Mouse (Mus musculus) hindbrain, embryonic 12.5 days (tissue): ENCODE measurements around the gene Cln3. TPM values are rescaled to one million over a fixed set of nuclear protein-coding genes. Genes with fewer than 3 reads are reported as not detected.
A peak's percentile ranks its signal among the peaks of the same experiment; 100 is the strongest.

Experiments
- ATAC-seq: fragments of 200-750 bp; cut with Nextera tagmentation; 2 replicates; pipeline ENCODE4 v1.8.0; 2017; ENCODE audit warnings: moderate TSS enrichment; ENCODE audit not compliant: low FRiP score
- H3K27ac ChIP-seq: fragments of 300-500 bp; sonication (generic); 2 replicates; pipeline ENCODE4 v1.5.1; 2016; ENCODE audit warnings: mild to moderate bottlenecking
- H3K27me3 ChIP-seq: fragments of 300-500 bp; sonication (generic); 2 replicates; pipeline ENCODE4 v1.6.1; 2016; ENCODE audit warnings: mild to moderate bottlenecking
- H3K36me3 ChIP-seq: fragments of 300-500 bp; sonication (generic); 2 replicates; pipeline ENCODE4 v1.6.1; 2016; ENCODE audit warnings: mild to moderate bottlenecking
- H3K4me1 ChIP-seq: fragments of 300-500 bp; sonication (generic); 2 replicates; pipeline ENCODE4 v1.6.1; 2016
- H3K4me2 ChIP-seq: fragments of 300-500 bp; sonication (generic); replicated peaks from 2 replicates; pipeline ENCODE4 v1.6.1; 2016; ENCODE audit warnings: mild to moderate bottlenecking
- H3K4me3 ChIP-seq: fragments of 300-500 bp; sonication (generic); 2 replicates; pipeline ENCODE4 v1.5.1; 2016; ENCODE audit warnings: mild to moderate bottlenecking
- H3K9ac ChIP-seq: fragments of 300-500 bp; sonication (generic); 2 replicates; pipeline ENCODE4 v1.6.1; 2016; ENCODE audit warnings: mild to moderate bottlenecking, moderate library complexity
- H3K9me3 ChIP-seq: fragments of 300-500 bp; sonication (generic); replicated peaks from 2 replicates; pipeline ENCODE4 v1.6.1; 2016; ENCODE audit warnings: mild to moderate bottlenecking
- WGBS: fragments of 180-500 bp; shearing (Covaris S2); methylation state at CpG from one replicate; pipeline ENCODE4 v1.1.7; 2016; 5-methylcytosine and 5-hydroxymethylcytosine counted together
- microRNA-seq: library from miRNA; unstranded; fragments of <30 nt; microRNA quantifications from one replicate; pipeline ENCODE4, GENCODE M21; 2017
- polyA plus RNA-seq: library from polyadenylated mRNA; unstranded; fragments of >200 nt; fragmentation: Nextera tagmentation; extraction: Ambion mirVana; gene quantifications from 2 replicates; pipeline ENCODE4 v1.2.1, GENCODE M21; 2016

Gene Cln3
- polyA plus RNA-seq, 1 experiment from 2014 or later, result 33.7 TPM

GRCm38 (mm10) chr7:126554796-126555195 is 30.8 kb downstream of the Cln3 start:
- H3K27me3 ChIP-seq, result no peaks in the 10 kb centered on the region
- no peaks in the 10 kb centered on the region for H3K4me1 ChIP-seq
- ATAC-seq, result no peak
- no peak overlapping the region for H3K4me3 ChIP-seq
- H3K36me3 ChIP-seq, result peaks cover 93% of the 10 kb centered on the region
- WGBS, result 97% methylated on average over 1 of the region's 1 CpGs
- no peak overlapping the region for H3K4me2 ChIP-seq
- no peak overlapping the region for H3K9ac ChIP-seq
- H3K27ac ChIP-seq, result no peak overlapping the region
- no peaks in the 10 kb centered on the region for H3K9me3 ChIP-seq

DNA sequence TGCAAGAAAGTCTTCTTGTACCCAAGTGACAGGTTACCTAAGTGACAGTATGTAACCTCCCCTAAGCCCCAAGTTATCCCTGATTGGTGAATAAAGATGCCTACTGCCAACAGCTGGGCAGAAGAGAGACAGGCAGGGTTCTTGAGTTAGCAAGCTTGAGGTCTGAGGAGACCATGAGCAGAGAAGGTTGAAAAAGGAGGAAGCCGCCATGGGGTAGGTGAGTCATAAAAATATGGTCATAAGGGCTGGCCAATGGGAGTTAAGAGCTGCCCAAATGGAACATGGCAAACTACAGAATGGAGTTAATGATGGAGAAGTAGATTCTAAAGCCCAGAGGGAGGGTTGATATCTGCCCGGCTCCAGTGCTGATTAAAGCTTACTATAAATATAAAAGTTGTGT is 40.0 kb downstream of the Cln3 start:
- Histone ChIP-seq H3K27ac (no peak overlapping the region), H3K4me3 (no peak overlapping the region), H3K4me1 (no peaks in the 10 kb centered on the region), H3K4me2 (no peak overlapping the region), H3K36me3 (peaks cover 65% of the 10 kb centered on the region), H3K9ac (no peak overlapping the region), H3K9me3 (no peaks in the 10 kb centered on the region), H3K27me3 (no peaks in the 10 kb centered on the region)
- ATAC-seq, result no peak
- 95% methylated on average over 2 of the region's 2 CpGs for WGBS

DNA sequence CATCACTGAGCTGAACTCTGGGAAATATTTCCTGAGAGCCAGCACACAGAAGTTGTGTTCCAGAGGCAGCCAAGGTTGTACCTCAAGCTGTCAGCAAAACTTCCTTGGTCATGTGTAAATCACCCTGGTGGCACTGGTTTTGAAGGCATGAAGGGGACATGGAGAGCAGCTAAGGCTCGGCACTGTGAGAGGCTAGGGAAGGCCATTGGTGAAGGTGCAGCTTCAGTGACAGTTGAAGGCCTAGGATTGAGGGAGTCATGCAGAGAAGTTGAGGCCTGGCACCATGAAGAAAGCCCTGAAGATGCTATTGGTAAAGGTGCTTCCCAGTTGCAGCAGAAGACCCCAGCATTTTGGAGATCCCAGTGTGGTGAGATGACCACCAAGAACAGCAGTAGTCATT is 44.0 kb downstream of the Cln3 start:
- no peak overlapping the region for H3K4me3 ChIP-seq
- H3K27me3 ChIP-seq, result peaks cover 6% of the 10 kb centered on the region
- H3K36me3 ChIP-seq, result peaks cover 26% of the 10 kb centered on the region
- no peak overlapping the region for H3K27ac ChIP-seq
- 90% methylated on average over 1 of the region's 1 CpGs for WGBS
- H3K4me2 ChIP-seq, result no peak overlapping the region
- no peak overlapping the region for H3K9ac ChIP-seq
- H3K9me3 ChIP-seq, result no peaks in the 10 kb centered on the region
- ATAC-seq, result no peak
- no peaks in the 10 kb centered on the region for H3K4me1 ChIP-seq

GRCm38 (mm10) chr7:126537820-126538585 is 47.6 kb downstream of the Cln3 start:
- Histone ChIP-seq H3K9me3 (no peaks in the 10 kb centered on the region), H3K36me3 (no peaks in the 10 kb centered on the region), H3K27ac (no peak overlapping the region), H3K4me1 (0 out of 2 replicates have a peak, but pooled peaks cover 3% of the 10 kb centered on the region), H3K4me3 (no peak overlapping the region), H3K9ac (no peak overlapping the region), H3K4me2 (no peak overlapping the region), H3K27me3 (peaks cover 22% of the 10 kb centered on the region)
- 80% methylated on average over 5 of the region's 5 CpGs for WGBS
- ATAC-seq, result no peak

DNA sequence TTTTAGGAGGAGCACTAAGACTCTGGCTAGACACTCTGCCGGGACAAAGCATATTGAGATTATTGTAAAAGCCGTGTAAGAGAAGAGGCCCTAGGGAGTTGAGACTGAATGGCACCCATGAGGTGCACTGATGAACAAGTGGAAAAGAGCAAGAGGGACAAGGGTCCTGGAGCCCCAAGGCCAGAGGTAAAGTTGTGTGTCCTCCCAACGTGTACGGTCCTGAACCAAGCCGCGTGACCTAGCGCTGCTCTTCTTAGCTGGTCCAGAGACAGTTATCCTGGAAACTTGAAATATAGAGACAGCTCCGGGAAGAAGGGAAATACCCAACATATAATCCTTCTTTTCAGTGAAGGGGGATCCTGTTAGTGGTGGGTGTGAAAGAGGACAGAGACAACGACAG is 49.2 kb downstream of the Cln3 start:
- Histone ChIP-seq H3K4me1 (0 out of 2 replicates have a peak, but pooled peaks cover 3% of the 10 kb centered on the region), H3K9ac (no peak overlapping the region), H3K4me2 (peak overlapping the region; percentile 84), H3K9me3 (no peaks in the 10 kb centered on the region), H3K36me3 (no peaks in the 10 kb centered on the region), H3K27ac (no peak overlapping the region), H3K27me3 (peaks cover 22% of the 10 kb centered on the region), H3K4me3 (peak overlapping the region; percentile 46)
- no peak for ATAC-seq
- WGBS, result 59% methylated on average over 9 of the region's 9 CpGs

GRCm38 (mm10) chr7:126535766-126536165 is 49.9 kb downstream of the Cln3 start:
- Histone ChIP-seq H3K9ac (peak overlapping the region; percentile 62), H3K36me3 (no peaks in the 10 kb centered on the region), H3K4me2 (peak overlapping the region; percentile 84), H3K27ac (no peak overlapping the region), H3K27me3 (peaks cover 22% of the 10 kb centered on the region), H3K9me3 (no peaks in the 10 kb centered on the region), H3K4me1 (0 out of 2 replicates have a peak, but pooled peaks cover 3% of the 10 kb centered on the region), H3K4me3 (peak overlapping the region; percentile 46)
- WGBS, result 3% methylated on average over 28 of the region's 28 CpGs
- no peak for ATAC-seq

GRCm38 (mm10) chr7:126533434-126533833 is 52.2 kb downstream of the Cln3 start:
- H3K27me3 ChIP-seq, result peaks cover 22% of the 10 kb centered on the region
- no peak overlapping the region for H3K9ac ChIP-seq
- no peak overlapping the region for H3K4me2 ChIP-seq
- 81% methylated on average over 1 of the region's 1 CpGs for WGBS
- H3K9me3 ChIP-seq, result no peaks in the 10 kb centered on the region
- ATAC-seq, result no peak
- H3K4me3 ChIP-seq, result no peak overlapping the region
- 0 out of 2 replicates have a peak, but pooled peaks cover 3% of the 10 kb centered on the region for H3K4me1 ChIP-seq
- H3K27ac ChIP-seq, result no peak overlapping the region
- no peaks in the 10 kb centered on the region for H3K36me3 ChIP-seq

GRCm38 (mm10) chr7:126528166-126528577 is 57.4 kb downstream of the Cln3 start:
- H3K9ac ChIP-seq, result 0 out of 2 replicates have a peak overlapping the region, but pooled peaks have one; percentile 32
- H3K36me3 ChIP-seq, result no peaks in the 10 kb centered on the region
- H3K27me3 ChIP-seq, result no peaks in the 10 kb centered on the region; the same call in 1 of the 2 replicates
- peak overlapping the region; percentile 35; the same call in 1 of the 2 replicates for H3K27ac ChIP-seq
- 11% methylated on average over 1 of the region's 1 CpGs for WGBS
- no peak; the same call in 1 of the 2 replicates for ATAC-seq
- no peak overlapping the region for H3K4me3 ChIP-seq
- peak overlapping the region; percentile 27; the same call in 1 of the 2 replicates for H3K4me2 ChIP-seq
- H3K4me1 ChIP-seq, result 0 out of 2 replicates have a peak, but pooled peaks cover 2% of the 10 kb centered on the region
- H3K9me3 ChIP-seq, result no peaks in the 10 kb centered on the region

DNA sequence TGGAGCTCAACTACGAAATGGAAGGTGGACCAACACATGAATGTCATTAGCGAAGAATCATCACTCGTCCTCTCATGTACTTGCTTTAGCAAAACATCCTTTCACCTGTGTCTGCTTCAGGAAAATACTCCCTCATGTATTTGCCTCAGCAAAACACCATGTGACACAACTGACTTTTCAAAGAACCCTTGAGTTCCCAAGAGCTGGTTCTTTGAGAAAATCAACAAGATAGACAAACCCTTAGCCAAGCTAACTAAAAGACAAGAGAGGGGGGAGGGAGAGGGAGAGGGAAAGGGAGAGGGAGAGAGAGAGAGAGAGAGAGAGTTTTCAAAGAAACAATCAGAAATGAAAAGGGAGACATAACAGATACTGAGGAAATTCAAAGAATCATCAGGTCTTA is 62.3 kb downstream of the Cln3 start:
- Histone ChIP-seq H3K9me3 (no peaks in the 10 kb centered on the region), H3K27me3 (no peaks in the 10 kb centered on the region; the same call in 1 of the 2 replicates), H3K36me3 (no peaks in the 10 kb centered on the region), H3K4me2 (no peak overlapping the region), H3K9ac (no peak overlapping the region), H3K4me3 (no peak overlapping the region), H3K4me1 (0 out of 2 replicates have a peak, but pooled peaks cover 2% of the 10 kb centered on the region), H3K27ac (no peak overlapping the region)
- ATAC-seq, result no peak
- WGBS, result 84% methylated on average over 3 of the region's 3 CpGs

Small RNAs within 50 kb of the gene (microRNA-seq; reads per million reads assigned to microRNA genes)
- 0.81 reads per million for gene Mir7059

Other genes starting within 250 kb of the Cln3 start
- gene Lat, start 216.2 kb downstream of the Cln3 start, polyA plus RNA-seq, result 2.8 and 3.0 TPM in 2 replicates
- gene Spns1, start 208.4 kb downstream of the Cln3 start, polyA plus RNA-seq, result 67.4 and 67.7 TPM in 2 replicates
- gene Nfatc2ip, start 189.1 kb downstream of the Cln3 start, polyA plus RNA-seq, result 3.8 and 4.7 TPM in 2 replicates
- gene Cd19, start 170.9 kb downstream of the Cln3 start, polyA plus RNA-seq, result not detected in 2 replicates
- gene Rabep2, start 157.1 kb downstream of the Cln3 start, polyA plus RNA-seq, result 31.1 and 32.1 TPM in 2 replicates
- gene Atp2a1, start 122.7 kb downstream of the Cln3 start, polyA plus RNA-seq, result 4.1 and 16.7 TPM in 2 replicates
- gene Sh2b1, start 110.4 kb downstream of the Cln3 start, polyA plus RNA-seq, result 63.5 and 65.8 TPM in 2 replicates
- 113 and 116 TPM in 2 replicates for gene Tufm, start 98.5 kb downstream of the Cln3 start, polyA plus RNA-seq
- 76.8 and 90.1 TPM in 2 replicates for gene Atxn2l, start 82.4 kb downstream of the Cln3 start, polyA plus RNA-seq
- 201 and 206 TPM in 2 replicates for gene Eif3c, start 19.4 kb downstream of the Cln3 start, polyA plus RNA-seq
- gene Apobr, start 875 bp downstream of the Cln3 start, polyA plus RNA-seq, result 0.39 and 0.43 TPM in 2 replicates
- gene Il27, start 9.1 kb upstream of the Cln3 start, polyA plus RNA-seq, result not detected in 2 replicates
- gene Nupr1, start 45.0 kb upstream of the Cln3 start, polyA plus RNA-seq, result 2.8 and 3.8 TPM in 2 replicates
- 27.3 and 40.6 TPM in 2 replicates for gene Sgf29, start 63.5 kb upstream of the Cln3 start, polyA plus RNA-seq
- 0.65 and 1.4 TPM in 2 replicates for gene Sult1a1, start 90.6 kb upstream of the Cln3 start, polyA plus RNA-seq
- 121 and 147 TPM in 2 replicates for gene Bola2, start 109.6 kb upstream of the Cln3 start, polyA plus RNA-seq
- 15.3 and 17.1 TPM in 2 replicates for gene Slx1b, start 110.0 kb upstream of the Cln3 start, polyA plus RNA-seq
- 53.6 and 56.9 TPM in 2 replicates for gene Coro1a, start 122.0 kb upstream of the Cln3 start, polyA plus RNA-seq
- 63.6 and 67.8 TPM in 2 replicates for gene Mapk3, start 173.8 kb upstream of the Cln3 start, polyA plus RNA-seq
- gene Gdpd3, start 180.5 kb upstream of the Cln3 start, polyA plus RNA-seq, result 1.4 TPM in 2 replicates
- 140 and 144 TPM in 2 replicates for gene Ypel3, start 191.1 kb upstream of the Cln3 start, polyA plus RNA-seq
- gene Tbx6, start 195.7 kb upstream of the Cln3 start, polyA plus RNA-seq, result 0.48 and 1.1 TPM in 2 replicates
- 286 and 294 TPM in 2 replicates for gene Ppp4c, start 206.7 kb upstream of the Cln3 start, polyA plus RNA-seq
- 23.7 and 24.9 TPM in 2 replicates for gene Fam57b, start 211.9 kb upstream of the Cln3 start, polyA plus RNA-seq
- not detected in 2 replicates for gene 4930451I11Rik, start 245.8 kb upstream of the Cln3 start, polyA plus RNA-seq